Mouse (Mus musculus) cerebellum, adult 18-20 months (tissue): ENCODE data around the gene Wdr46.
A peak's percentile ranks its signal among the peaks of the same experiment; 100 is the strongest.
"Not testable (repeated sequence)": the region's sequence is repeated elsewhere in the genome, so short reads cannot be mapped to it uniquely, and the experiment has no call there.

Experiments used
- DNase-seq, 2 experiments: peaks; one replicate each; pipeline ENCODE4 v3.0.0; 2021

Gene Wdr46

GRCm38 (mm10) chr17:33980181-33981035 is 39.9 kb downstream of the Wdr46 start:
- no peak for DNase-seq

GRCm38 (mm10) chr17:33981192-33981909 is 40.9 kb downstream of the Wdr46 start:
- DNase-seq: peak; percentile 88 to 91

GRCm38 (mm10) chr17:33982136-33982535 is 41.7 kb downstream of the Wdr46 start:
- peak; percentile 72 to 79 for DNase-seq

GRCm38 (mm10) chr17:33991788-33992664 is 51.6 kb downstream of the Wdr46 start:
- DNase-seq: peak; percentile 63 to 73

- DNase-seq: no peak
Measured at GRCm38 (mm10) chr17:33994959-33995358, 54.5 kb downstream of the Wdr46 start.

GRCm38 (mm10) chr17:33995651-33996050 is 55.2 kb downstream of the Wdr46 start:
- DNase-seq: no peak

- DNase-seq: not testable (repeated sequence)
Measured at GRCm38 (mm10) chr17:33997025-33997424, 56.6 kb downstream of the Wdr46 start.

GRCm38 (mm10) chr17:33998697-33999096 is 58.2 kb downstream of the Wdr46 start:
- DNase-seq: not testable (repeated sequence)
